Mouse (Mus musculus) CH12.LX (cell line): ENCODE results near the gene Calml3. TPM values are rescaled to one million over a fixed set of nuclear protein-coding genes. Genes with fewer than 3 reads are reported as not detected.

Experiments used
- DNase-seq: peaks from one replicate; pipeline ENCODE4 v3.0.0-alpha.2; 2013; ENCODE audit errors: extremely low read depth
- H3K27ac ChIP-seq: 2 replicates; pipeline ENCODE4 v1.5.1; 2012; ENCODE audit warnings: low read depth, mild to moderate bottlenecking, control low read depth, moderate library complexity; ENCODE audit not compliant: insufficient read depth
- H3K27me3 ChIP-seq: replicated peaks from 2 replicates; pipeline ENCODE3; 2012; ENCODE audit warnings: inconsistent platforms
- H3K36me3 ChIP-seq, 2 experiments: replicated peaks in 1 of 2; 2 replicates each; pipeline versions ENCODE3 to v1.6.1; 2012; ENCODE audit warnings: inconsistent platforms in 1 of 2, low read length in 1 of 2, mild to moderate bottlenecking in 1 of 2, mixed read lengths in 1 of 2, moderate library complexity in 1 of 2; ENCODE audit not compliant: control insufficient read depth in 1 of 2, insufficient read depth in 1 of 2
- H3K4me1 ChIP-seq, 2 experiments: 2 replicates each; pipeline ENCODE4 v1.6.1; 2012; ENCODE audit warnings: inconsistent platforms in 1 of 2, moderate library complexity in 1 of 2; ENCODE audit not compliant: insufficient read depth in 2 of 2, control insufficient read depth in 1 of 2
- H3K4me2 ChIP-seq: 2 replicates; pipeline ENCODE4 v1.6.1; 2012; ENCODE audit warnings: low read depth, mild to moderate bottlenecking, control low read depth; ENCODE audit not compliant: poor library complexity, insufficient read depth, severe bottlenecking
- H3K4me3 ChIP-seq, 3 experiments: fragments of 150-350 bp in 1 of 3; sonication (generic) in 1 of 3; replicated peaks in 1 of 3; 2 replicates each; pipeline versions ENCODE3 to v1.5.1; 2011 to 2012; ENCODE audit warnings: low read depth in 2 of 3, low read length in 2 of 3, mild to moderate bottlenecking in 2 of 3, moderate library complexity in 2 of 3, control low read depth in 1 of 3, improper control_type of control experiment in 1 of 3, inconsistent platforms in 1 of 3, mixed read lengths in 1 of 3; ENCODE audit not compliant: poor library complexity in 1 of 3
- H3K79me2 ChIP-seq: replicated peaks from 2 replicates; pipeline ENCODE4 v1.6.1; 2012; ENCODE audit warnings: mild to moderate bottlenecking, moderate library complexity; ENCODE audit not compliant: control insufficient read depth, poor library complexity, insufficient read depth, severe bottlenecking; ENCODE audit errors: extremely low read depth
- H3K9ac ChIP-seq: 2 replicates; pipeline ENCODE4 v1.6.1; 2012; ENCODE audit warnings: low read depth, mild to moderate bottlenecking, control low read depth, moderate library complexity; ENCODE audit not compliant: insufficient read depth
- H3K9me3 ChIP-seq: replicated peaks from 2 replicates; pipeline ENCODE3; 2012; ENCODE audit warnings: low read length, inconsistent platforms, mixed read lengths
- BHLHE40 ChIP-seq: IDR thresholded peaks from 2 replicates; pipeline ENCODE4 v1.6.1; 2011; ENCODE audit warnings: mild to moderate bottlenecking, low read depth, low read length, improper control_type of control experiment
- CHD1 ChIP-seq: IDR thresholded peaks from 2 replicates; pipeline ENCODE4 v1.6.1; 2012; ENCODE audit warnings: low read depth, low read length, improper control_type of control experiment, inconsistent platforms
- CHD2 ChIP-seq: IDR thresholded peaks from 2 replicates; pipeline ENCODE4 v1.6.1; 2011; ENCODE audit warnings: low read length, improper control_type of control experiment
- CTCF ChIP-seq, 2 experiments: IDR thresholded peaks in 1 of 2; conservative IDR thresholded peaks in 1 of 2; 2 replicates each; pipeline ENCODE4 v1.5.1; 2011 to 2012; ENCODE audit warnings: low read depth in 2 of 2, low read length in 2 of 2, improper control_type of control experiment in 1 of 2, inconsistent platforms in 1 of 2, mild to moderate bottlenecking in 1 of 2, moderate library complexity in 1 of 2
- E2F4 ChIP-seq: IDR thresholded peaks from 2 replicates; pipeline ENCODE4 v1.6.1; 2011; ENCODE audit warnings: low read depth, low read length, improper control_type of control experiment; ENCODE audit not compliant: insufficient replicate concordance
- ELF1 ChIP-seq: IDR thresholded peaks from 2 replicates; pipeline ENCODE4 v1.6.1; 2014; ENCODE audit warnings: low read depth, mild to moderate bottlenecking, inconsistent platforms, low read length, improper control_type of control experiment
- ETS1 ChIP-seq: conservative IDR thresholded peaks from 2 replicates; pipeline ENCODE4 v1.6.1; 2012; ENCODE audit warnings: low read depth, mild to moderate bottlenecking, inconsistent platforms, low read length, improper control_type of control experiment, moderate library complexity
- HCFC1 ChIP-seq: IDR thresholded peaks from 2 replicates; pipeline ENCODE4 v1.6.1; 2012; ENCODE audit warnings: low read depth, mild to moderate bottlenecking, inconsistent platforms, low read length, improper control_type of control experiment
- JUN ChIP-seq: IDR thresholded peaks from 2 replicates; pipeline ENCODE4 v1.6.1; 2011; ENCODE audit warnings: low read depth, mild to moderate bottlenecking, low read length, improper control_type of control experiment, moderate library complexity; ENCODE audit not compliant: insufficient read depth
- JUND ChIP-seq: conservative IDR thresholded peaks from 2 replicates; pipeline ENCODE4 v1.6.1; 2011; ENCODE audit warnings: low read depth, low read length, improper control_type of control experiment
- KAT2A ChIP-seq: IDR thresholded peaks from 2 replicates; pipeline ENCODE4 v1.6.1; 2012; ENCODE audit warnings: low read length, improper control_type of control experiment, inconsistent platforms; ENCODE audit not compliant: insufficient replicate concordance
- MAFK ChIP-seq: IDR thresholded peaks from 2 replicates; pipeline ENCODE4 v1.6.1; 2011; ENCODE audit warnings: low read length, improper control_type of control experiment; ENCODE audit not compliant: insufficient replicate concordance
- MAZ ChIP-seq: IDR thresholded peaks from 2 replicates; pipeline ENCODE4 v1.6.1; 2012; ENCODE audit warnings: low read depth, mild to moderate bottlenecking, inconsistent platforms, low read length, improper control_type of control experiment, moderate library complexity
- MXI1 ChIP-seq: IDR thresholded peaks from 2 replicates; pipeline ENCODE4 v1.6.1; 2011; ENCODE audit warnings: mild to moderate bottlenecking, low read depth, low read length, improper control_type of control experiment
- MYC ChIP-seq: IDR thresholded peaks from 2 replicates; pipeline ENCODE4 v1.6.1; 2011; ENCODE audit warnings: low read depth, mild to moderate bottlenecking, improper control_type of control experiment, low read length
- NELFE ChIP-seq: IDR thresholded peaks from 2 replicates; pipeline ENCODE4 v1.6.1; 2011; ENCODE audit warnings: low read depth, low read length, improper control_type of control experiment
- NRF1 ChIP-seq: IDR thresholded peaks from 2 replicates; pipeline ENCODE4 v1.6.1; 2014; ENCODE audit warnings: low read depth, mild to moderate bottlenecking, inconsistent platforms, low read length, improper control_type of control experiment, moderate library complexity
- POLR2A ChIP-seq: IDR thresholded peaks from 2 replicates; pipeline ENCODE4 v1.6.1; 2011; ENCODE audit warnings: low read depth, mild to moderate bottlenecking, improper control_type of control experiment, low read length
- RAD21 ChIP-seq: IDR thresholded peaks from 2 replicates; pipeline ENCODE4 v1.6.1; 2011; ENCODE audit warnings: low read depth, mild to moderate bottlenecking, low read length, improper control_type of control experiment, moderate library complexity
- RCOR1 ChIP-seq: conservative IDR thresholded peaks from 2 replicates; pipeline ENCODE4 v1.6.1; 2012; ENCODE audit warnings: low read depth, mild to moderate bottlenecking, inconsistent platforms, low read length, improper control_type of control experiment
- SIN3A ChIP-seq: IDR thresholded peaks from 2 replicates; pipeline ENCODE4 v1.6.1; 2012; ENCODE audit warnings: low read length, improper control_type of control experiment, inconsistent platforms
- SMC3 ChIP-seq: IDR thresholded peaks from 2 replicates; pipeline ENCODE4 v1.6.1; 2011; ENCODE audit warnings: low read depth, low read length, improper control_type of control experiment
- TBP ChIP-seq: conservative IDR thresholded peaks from 2 replicates; pipeline ENCODE4 v1.6.1; 2011; ENCODE audit warnings: low read depth, low read length, improper control_type of control experiment
- TCF12 ChIP-seq: IDR thresholded peaks from 2 replicates; pipeline ENCODE4 v1.6.1; 2014; ENCODE audit warnings: low read depth, mild to moderate bottlenecking, inconsistent platforms, low read length, improper control_type of control experiment
- USF1 ChIP-seq: IDR thresholded peaks from 2 replicates; pipeline ENCODE4 v1.6.1; 2014; ENCODE audit warnings: low read depth, mild to moderate bottlenecking, inconsistent platforms, low read length, improper control_type of control experiment
- ZC3H11A ChIP-seq: IDR thresholded peaks from 2 replicates; pipeline ENCODE4 v1.6.1; 2012; ENCODE audit warnings: low read depth, mild to moderate bottlenecking, inconsistent platforms, low read length, improper control_type of control experiment
- ZKSCAN1 ChIP-seq: IDR thresholded peaks from 2 replicates; pipeline ENCODE4 v1.6.1; 2012; ENCODE audit warnings: low read depth, inconsistent platforms, low read length, improper control_type of control experiment, borderline replicate concordance
- ZMIZ1 ChIP-seq: IDR thresholded peaks from 2 replicates; pipeline ENCODE4 v1.6.1; 2012; ENCODE audit warnings: low read depth, mild to moderate bottlenecking, inconsistent platforms, low read length, improper control_type of control experiment
- dilution Hi-C: fragments of 300-500 bp; cut with MboI; formaldehyde crosslinking; loops from 2 replicates; pipeline ENCODE4 v1.14.3; 2020; ENCODE audit warnings: low sequenced_read_pairs; ENCODE audit not compliant: extremely low pct_unique_long_range_greater_than_20kb, extremely low pct_ligation_motif_present
- in situ Hi-C: fragments of 300-500 bp; cut with MboI; formaldehyde crosslinking; loops from 3 replicates; pipeline ENCODE4 v1.14.3; 2019; ENCODE audit warnings: low sequenced_read_pairs, low pct_ligation_motif_present, low pct_unique_long_range_greater_than_20kb, mixed read lengths
- polyA plus RNA-seq: library from polyadenylated mRNA; unstranded; fragments of >175 nt; gene quantifications from 2 replicates; pipeline ENCODE4 v1.2.1, GENCODE M21; 2012; ENCODE audit warnings: low read depth; ENCODE audit not compliant: insufficient read length
- total RNA-seq, 2 experiments: library from RNA; depleted of rRNA; stranded (reverse); fragments of 300-350 nt in 1 of 2; fragments of >200 nt in 1 of 2; gene quantifications; 2 replicates each; pipeline ENCODE4 v1.2.3; 2012 to 2014

The Calml3 gene
- total and polyA plus RNA-seq, 3 experiments: not detected

GRCm38 (mm10) chr13:3831546-3831945 lies 27.4 kb upstream of the Calml3 start:
- no peaks in the 10 kb centered on the region for H3K36me3 ChIP-seq
- no peaks in the 10 kb centered on the region for H3K27me3 ChIP-seq
- H3K27ac ChIP-seq: no peak overlapping the region
- peaks cover 0 to 4% of the 10 kb centered on the region in 2 experiments; a peak in 1 of 4 replicates for H3K4me1 ChIP-seq
- no peak overlapping the region for H3K4me3 ChIP-seq
- H3K9ac ChIP-seq: no peak overlapping the region
- TF ChIP-seq ZMIZ1 (no peak), NELFE (no peak), RCOR1 (no peak), ZC3H11A (no peak), ZKSCAN1 (no peak), E2F4 (no peak), HCFC1 (no peak), RAD21 (no peak), MYC (no peak), CTCF (conservative IDR thresholded peaks at IDR 0.05 in 1 of 2, IDR thresholded peaks at IDR 0.05 in 1 of 2; ENCODE audit: low read depth in 2 of 2, low read length in 2 of 2) (no peak), TCF12 (no peak), MXI1 (no peak), USF1 (no peak)
- no peak for DNase-seq
- H3K4me2 ChIP-seq: no peak overlapping the region
- H3K79me2 ChIP-seq: no peaks in the 10 kb centered on the region
- dilution Hi-C loops: no loop called here
- no peaks in the 10 kb centered on the region for H3K9me3 ChIP-seq
- in situ Hi-C loops: no loop called here

DNA sequence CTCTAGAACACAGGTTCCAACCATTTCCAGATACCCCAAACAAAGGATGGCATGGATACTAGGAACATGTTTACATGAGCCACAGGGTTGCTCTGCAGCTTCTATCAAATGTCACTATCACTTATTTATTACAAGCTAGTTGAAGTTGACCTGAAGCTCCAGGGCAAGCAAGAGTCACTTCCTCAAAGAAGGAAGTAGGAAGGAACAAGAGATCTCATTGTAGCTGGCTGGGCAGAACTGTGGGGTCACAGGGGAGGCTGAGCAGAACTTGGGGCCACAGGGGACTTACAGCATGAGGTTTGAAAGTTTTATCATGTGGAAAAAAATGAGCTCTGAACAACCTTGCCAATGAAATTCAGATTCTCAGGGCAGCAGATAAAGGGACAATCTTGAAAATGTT lies 21.6 kb upstream of the Calml3 start:
- Histone ChIP-seq H3K9ac (no peak overlapping the region), H3K27me3 (no peaks in the 10 kb centered on the region), H3K4me2 (no peak overlapping the region), H3K27ac (no peak overlapping the region), H3K9me3 (no peaks in the 10 kb centered on the region), H3K79me2 (no peaks in the 10 kb centered on the region), H3K4me3 (no peak overlapping the region), H3K4me1 (peaks cover 0 to 6% of the 10 kb centered on the region in 2 experiments; a peak in 2 of 4 replicates), H3K36me3 (no peaks in the 10 kb centered on the region)
- dilution Hi-C loops (no loop called here), in situ Hi-C loops (no loop called here)
- TF ChIP-seq JUND: no peak
- no peak for TF ChIP-seq HCFC1
- no peak for TF ChIP-seq ELF1
- no peak for TF ChIP-seq TBP
- TF ChIP-seq KAT2A: no peak
- TF ChIP-seq POLR2A: no peak
- no peak for TF ChIP-seq MAZ
- no peak for TF ChIP-seq CHD1
- TF ChIP-seq MAFK: no peak
- no peak for TF ChIP-seq SMC3
- TF ChIP-seq BHLHE40: no peak
- no peak for TF ChIP-seq ETS1
- no peak for TF ChIP-seq RAD21
- no peak for TF ChIP-seq NRF1
- TF ChIP-seq SIN3A: no peak
- TF ChIP-seq MYC: no peak
- TF ChIP-seq JUN: no peak
- TF ChIP-seq CHD2: no peak
- no peak for TF ChIP-seq RCOR1
- DNase-seq: no peak
